Mouse (Mus musculus) liver, adult (tissue): ENCODE measurements around the gene Nfil3.

Source experiments
- GATA4 ChIP-seq: IDR thresholded peaks from 2 replicates; pipeline ENCODE4 v1.6.1; 2014; ENCODE audit warnings: mild to moderate bottlenecking, low read length; ENCODE audit not compliant: insufficient replicate concordance

The Nfil3 gene

GRCm38 (mm10) chr13:52921966-52922365 lies 58.9 kb downstream of the Nfil3 start:
- TF ChIP-seq GATA4, result no peak

GRCm38 (mm10) chr13:52921065-52921825 lies 59.6 kb downstream of the Nfil3 start:
- TF ChIP-seq GATA4, result no peak

GRCm38 (mm10) chr13:52919790-52920352 lies 61.0 kb downstream of the Nfil3 start:
- TF ChIP-seq GATA4, result no peak

- no peak for TF ChIP-seq GATA4
Observed at GRCm38 (mm10) chr13:52918333-52918732, 62.5 kb downstream of the Nfil3 start.
